Mouse (Mus musculus) heart, postnatal 0 days (tissue): ENCODE data around the gene Dnaaf1.

Experiments used
- CTCF ChIP-seq: IDR thresholded peaks from 2 replicates; pipeline ENCODE4 v1.5.1; 2016; ENCODE audit warnings: antibody characterized with exemption, control low read depth, low read depth
- EP300 ChIP-seq: IDR thresholded peaks from 2 replicates; pipeline ENCODE4 v1.6.1; 2016; ENCODE audit warnings: antibody characterized with exemption, low read depth

DNA sequence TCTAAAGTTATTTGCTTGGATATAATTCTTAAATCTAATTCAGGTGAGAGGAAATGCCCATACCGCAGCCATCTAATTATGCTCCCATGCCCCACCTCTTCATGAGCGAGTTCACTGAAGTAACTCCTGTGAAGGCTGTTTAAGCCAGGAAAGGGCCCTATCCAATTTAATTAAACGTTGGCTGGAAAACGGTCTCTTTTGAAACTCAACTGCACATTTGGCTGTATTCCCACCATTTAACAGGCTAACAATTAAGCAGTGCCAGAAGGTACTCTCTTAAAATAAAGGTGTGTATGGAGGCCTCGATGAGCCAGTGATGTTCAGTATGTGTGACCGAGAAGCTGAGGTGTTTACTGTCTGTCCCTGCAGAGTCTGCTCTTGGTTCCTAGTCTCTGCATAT lies 19.2 kb upstream of the Dnaaf1 start:
- TF ChIP-seq CTCF (no peak), EP300 (no peak)
